Mouse (Mus musculus): ENCODE measurements around the gene Matk.

DNA sequence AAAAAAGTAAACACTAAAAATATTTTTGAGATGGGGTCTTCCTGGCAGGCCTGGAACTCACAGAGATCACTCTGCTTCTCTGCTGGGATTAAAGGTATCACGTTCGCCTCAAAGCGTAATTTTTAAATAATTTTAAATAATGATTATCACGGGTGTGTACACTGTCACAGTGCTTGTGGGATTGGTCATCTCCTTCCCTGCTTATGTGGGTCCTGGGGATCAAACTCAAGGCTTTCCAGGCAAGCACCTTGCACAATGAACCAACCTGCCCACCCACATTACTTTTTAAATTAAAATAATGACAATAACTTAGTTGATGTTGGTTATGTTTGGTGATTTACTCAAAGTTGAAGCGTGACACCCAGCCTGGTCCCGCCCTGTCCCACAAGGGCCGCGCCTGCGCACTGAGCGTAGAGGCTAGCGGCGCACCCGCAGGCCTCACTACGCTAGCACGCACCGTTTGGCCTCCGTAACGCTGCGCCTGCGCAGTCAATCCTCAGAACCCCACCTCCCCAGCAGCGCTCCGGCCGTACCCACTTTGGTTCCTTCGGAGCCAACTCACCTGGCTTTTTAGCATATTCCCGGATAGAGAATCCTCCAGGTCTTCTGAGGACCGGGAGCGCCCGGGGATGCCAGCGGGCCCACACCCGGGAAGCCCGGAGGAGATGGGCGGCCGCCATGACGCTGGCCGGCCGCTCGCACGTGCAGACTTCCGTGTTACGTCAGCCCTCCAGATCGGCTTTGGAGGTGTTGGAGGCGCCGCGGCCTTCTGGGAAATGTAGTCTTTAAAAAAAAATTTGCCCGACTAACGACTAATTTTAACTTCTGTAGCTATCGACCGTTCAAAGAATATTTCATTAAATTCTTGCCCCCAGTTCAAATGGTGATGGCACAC is 13.7 kb downstream of the Matk start, which contains the start of the genes Mrpl54 and Apba3:
- no peak for TF ChIP-seq USF1 (IDR thresholded peaks at IDR 0.05; ENCODE audit: low read depth, low read length)
- TF ChIP-seq CTCF (IDR thresholded peaks at IDR 0.05 in 2 of 3, conservative IDR thresholded peaks at IDR 0.05 in 1 of 3; ENCODE audit: control insufficient read depth in 1 of 3, insufficient read depth in 1 of 3, low read depth in 2 of 3, low read length in 3 of 3, poor library complexity in 1 of 3, severe bottlenecking in 1 of 3): no peak
- peak; percentile 78 to 83; a peak in 3 of 4 replicates for TF ChIP-seq POLR2A (IDR thresholded peaks at IDR 0.05; ENCODE audit: control insufficient read depth in 1 of 2, insufficient read depth in 1 of 2, low read depth in 1 of 2, low read length in 2 of 2, poor library complexity in 1 of 2)
- peak; percentile 96 for TF ChIP-seq ELF1 (IDR thresholded peaks at IDR 0.05; ENCODE audit: low read depth, low read length)
- TF ChIP-seq MAX (IDR thresholded peaks at IDR 0.05; ENCODE audit: low read length): peak; percentile 91
- TF ChIP-seq GATA1 (IDR thresholded peaks at IDR 0.05; ENCODE audit: low read depth, low read length): no peak
- TF ChIP-seq NRF1 (IDR thresholded peaks at IDR 0.05; ENCODE audit: insufficient read depth, low read depth, low read length, poor library complexity, severe bottlenecking): peak; percentile 97
- TF ChIP-seq TAL1 (IDR thresholded peaks at IDR 0.05; ENCODE audit: low read length): no peak
- no peak for TF ChIP-seq EP300 (IDR thresholded peaks at IDR 0.05; ENCODE audit: low read depth in 1 of 2, low read length in 2 of 2)
- TF ChIP-seq POLR2AphosphoS2 (IDR thresholded peaks at IDR 0.05; ENCODE audit: low read length): 0 out of 2 replicates have a peak, but pooled peaks have one; percentile 53
- no peak for TF ChIP-seq CHD2 (IDR thresholded peaks at IDR 0.05; ENCODE audit: low read length)
- TF ChIP-seq ZNF384 (IDR thresholded peaks at IDR 0.05; ENCODE audit: low read depth, low read length): 0 out of 2 replicates have a peak, but pooled peaks have one; percentile 10
- no peak for TF ChIP-seq E2F4 (IDR thresholded peaks at IDR 0.05; ENCODE audit: borderline replicate concordance, low read depth, low read length)
